Mouse (Mus musculus) kidney, embryonic 15.5 days (tissue): Measurements from ENCODE around the gene Bcl6. TPM values are rescaled to one million over a fixed set of nuclear protein-coding genes. Genes with fewer than 3 reads are reported as not detected.

Source experiments
- ATAC-seq: fragments of 200-750 bp; cut with Nextera tagmentation; replicated peaks from 2 replicates; pipeline ENCODE4 v1.8.0; 2017; ENCODE audit warnings: moderate TSS enrichment; ENCODE audit not compliant: low FRiP score
- H3K27ac ChIP-seq: fragments of 300-500 bp; sonication (generic); 2 replicates; pipeline ENCODE4 v1.5.1; 2015; ENCODE audit warnings: mild to moderate bottlenecking, inconsistent platforms
- H3K27me3 ChIP-seq: fragments of 300-500 bp; sonication (generic); 2 replicates; pipeline ENCODE4 v1.6.1; 2015; ENCODE audit warnings: inconsistent platforms
- H3K36me3 ChIP-seq: fragments of 300-500 bp; sonication (generic); 2 replicates; pipeline ENCODE4 v1.6.1; 2015; ENCODE audit warnings: inconsistent platforms
- H3K4me1 ChIP-seq: fragments of 300-500 bp; sonication (generic); 2 replicates; pipeline ENCODE4 v1.6.1; 2015; ENCODE audit warnings: inconsistent platforms
- H3K4me2 ChIP-seq: fragments of 300-500 bp; sonication (generic); 2 replicates; pipeline ENCODE4 v1.6.1; 2015; ENCODE audit warnings: moderate library complexity, mild to moderate bottlenecking, inconsistent platforms
- H3K4me3 ChIP-seq: fragments of 300-500 bp; sonication (generic); replicated peaks from 2 replicates; pipeline ENCODE4 v1.5.1; 2015; ENCODE audit warnings: mild to moderate bottlenecking, inconsistent platforms
- H3K9ac ChIP-seq: fragments of 300-500 bp; sonication (generic); 2 replicates; pipeline ENCODE4 v1.6.1; 2015; ENCODE audit warnings: mild to moderate bottlenecking, inconsistent platforms
- H3K9me3 ChIP-seq: fragments of 300-500 bp; sonication (generic); replicated peaks from 2 replicates; pipeline ENCODE4 v1.6.1; 2016; ENCODE audit warnings: inconsistent platforms
- WGBS: fragments of 180-500 bp; shearing (Covaris S2); methylation state at CpG from one replicate; pipeline ENCODE4 v1.1.7; 2015; ENCODE audit warnings: mixed read lengths; 5-methylcytosine and 5-hydroxymethylcytosine counted together
- polyA plus RNA-seq: library from polyadenylated mRNA; unstranded; fragments of >200 nt; fragmentation: Nextera tagmentation; extraction: Ambion mirVana; gene quantifications from 2 replicates; pipeline ENCODE4 v1.2.1, GENCODE M21; 2015

Bcl6 gene
- polyA plus RNA-seq, 1 experiment from 2014 or later, result 0.87 TPM

GRCm38 (mm10) chr16:24012066-24012465 lies 23.4 kb upstream of the Bcl6 start:
- 41% methylated on average over 3 of the region's 3 CpGs for WGBS
- no peak overlapping the region for H3K4me3 ChIP-seq
- H3K4me2 ChIP-seq, result no peak overlapping the region
- no peak for ATAC-seq
- H3K4me1 ChIP-seq, result peaks cover 7% of the 10 kb centered on the region; the same call in 1 of the 2 replicates
- no peaks in the 10 kb centered on the region; the same call in 1 of the 2 replicates for H3K27me3 ChIP-seq
- H3K27ac ChIP-seq, result no peak overlapping the region
- H3K9me3 ChIP-seq, result no peaks in the 10 kb centered on the region
- H3K36me3 ChIP-seq, result no peaks in the 10 kb centered on the region
- no peak overlapping the region for H3K9ac ChIP-seq

GRCm38 (mm10) chr16:24011306-24011705 lies 22.7 kb upstream of the Bcl6 start:
- H3K4me1 ChIP-seq, result peaks cover 3% of the 10 kb centered on the region; the same call in 1 of the 2 replicates
- no peaks in the 10 kb centered on the region for H3K9me3 ChIP-seq
- no peak overlapping the region for H3K9ac ChIP-seq
- H3K36me3 ChIP-seq, result no peaks in the 10 kb centered on the region
- H3K4me3 ChIP-seq, result no peak overlapping the region
- ATAC-seq, result no peak
- WGBS, result 76% methylated on average over 3 of the region's 3 CpGs
- H3K27ac ChIP-seq, result no peak overlapping the region
- no peaks in the 10 kb centered on the region; the same call in 1 of the 2 replicates for H3K27me3 ChIP-seq
- H3K4me2 ChIP-seq, result no peak overlapping the region

GRCm38 (mm10) chr16:24009891-24010290 lies 21.2 kb upstream of the Bcl6 start:
- Histone ChIP-seq H3K36me3 (no peaks in the 10 kb centered on the region), H3K9ac (no peak overlapping the region), H3K4me3 (no peak overlapping the region), H3K4me2 (no peak overlapping the region), H3K4me1 (no peaks in the 10 kb centered on the region), H3K9me3 (no peaks in the 10 kb centered on the region), H3K27me3 (no peaks in the 10 kb centered on the region), H3K27ac (no peak overlapping the region)
- no peak for ATAC-seq
- WGBS, result 77% methylated on average over 2 of the region's 2 CpGs

GRCm38 (mm10) chr16:24005928-24006327 lies 17.3 kb upstream of the Bcl6 start:
- no peak for ATAC-seq
- H3K9me3 ChIP-seq, result no peaks in the 10 kb centered on the region
- H3K27me3 ChIP-seq, result no peaks in the 10 kb centered on the region
- H3K9ac ChIP-seq, result no peak overlapping the region
- no peak overlapping the region for H3K4me2 ChIP-seq
- no peaks in the 10 kb centered on the region for H3K4me1 ChIP-seq
- WGBS, result 85% methylated on average over 8 of the region's 8 CpGs
- no peak overlapping the region for H3K4me3 ChIP-seq
- H3K36me3 ChIP-seq, result no peaks in the 10 kb centered on the region
- H3K27ac ChIP-seq, result no peak overlapping the region

GRCm38 (mm10) chr16:23997912-23998311 lies 9.3 kb upstream of the Bcl6 start:
- Histone ChIP-seq H3K9ac (no peak overlapping the region), H3K36me3 (no peaks in the 10 kb centered on the region), H3K4me3 (no peak overlapping the region), H3K27ac (no peak overlapping the region), H3K4me1 (peaks cover 15% of the 10 kb centered on the region), H3K27me3 (no peaks in the 10 kb centered on the region), H3K4me2 (no peak overlapping the region), H3K9me3 (no peaks in the 10 kb centered on the region)
- ATAC-seq, result no peak
- 78% methylated on average over 6 of the region's 6 CpGs for WGBS

- peaks cover 18% of the 10 kb centered on the region for H3K4me1 ChIP-seq
- no peaks in the 10 kb centered on the region for H3K36me3 ChIP-seq
- 76% methylated on average over 3 of the region's 3 CpGs for WGBS
- H3K4me2 ChIP-seq, result no peak overlapping the region
- no peak overlapping the region for H3K9ac ChIP-seq
- no peak for ATAC-seq
- no peaks in the 10 kb centered on the region for H3K27me3 ChIP-seq
- no peaks in the 10 kb centered on the region for H3K9me3 ChIP-seq
- H3K4me3 ChIP-seq, result no peak overlapping the region
- H3K27ac ChIP-seq, result no peak overlapping the region
These were observed 8.6 kb upstream of the Bcl6 start for GRCm38 (mm10) chr16:23997228-23997627.

- peaks cover 23% of the 10 kb centered on the region for H3K4me1 ChIP-seq
- H3K4me3 ChIP-seq, result no peak overlapping the region
- no peak overlapping the region for H3K9ac ChIP-seq
- no peak for ATAC-seq
- WGBS, result 84% methylated on average over 7 of the region's 7 CpGs
- H3K27me3 ChIP-seq, result no peaks in the 10 kb centered on the region
- no peaks in the 10 kb centered on the region for H3K9me3 ChIP-seq
- H3K36me3 ChIP-seq, result no peaks in the 10 kb centered on the region
- H3K27ac ChIP-seq, result no peak overlapping the region
- no peak overlapping the region for H3K4me2 ChIP-seq
These were observed 7.7 kb upstream of the Bcl6 start for GRCm38 (mm10) chr16:23996342-23996741.

GRCm38 (mm10) chr16:23993351-23994321 lies 5.0 kb upstream of the Bcl6 start:
- H3K4me3 ChIP-seq, result 0 out of 2 replicates have a peak overlapping the region, but pooled peaks have one; percentile 10
- ATAC-seq, result peak; percentile 59
- H3K27me3 ChIP-seq, result no peaks in the 10 kb centered on the region
- H3K9me3 ChIP-seq, result no peaks in the 10 kb centered on the region
- 30% methylated on average over 17 of the region's 17 CpGs for WGBS
- peak overlapping the region; percentile 36 for H3K4me2 ChIP-seq
- no peaks in the 10 kb centered on the region for H3K36me3 ChIP-seq
- H3K4me1 ChIP-seq, result peaks cover 39% of the 10 kb centered on the region
- no peak overlapping the region for H3K9ac ChIP-seq
- peak overlapping the region; percentile 82 for H3K27ac ChIP-seq

GRCm38 (mm10) chr16:23991846-23992580 lies 3.4 kb upstream of the Bcl6 start:
- ATAC-seq, result no peak

GRCm38 (mm10) chr16:23991170-23991569 lies 2.5 kb upstream of the Bcl6 start:
- Histone ChIP-seq H3K4me3 (no peak overlapping the region), H3K9ac (no peak overlapping the region), H3K9me3 (no peaks in the 10 kb centered on the region), H3K4me1 (peaks cover 51% of the 10 kb centered on the region), H3K27me3 (no peaks in the 10 kb centered on the region), H3K36me3 (no peaks in the 10 kb centered on the region), H3K4me2 (no peak overlapping the region), H3K27ac (no peak overlapping the region)
- WGBS, result 6% methylated on average over 4 of the region's 4 CpGs
- ATAC-seq, result no peak

More at GRCm38 (mm10) chr16:23991846-23992580, 3.4 kb upstream of the Bcl6 start:
- H3K27me3 ChIP-seq, result no peaks in the 10 kb centered on the region
- peaks cover 42% of the 10 kb centered on the region for H3K4me1 ChIP-seq
- no peak overlapping the region for H3K4me2 ChIP-seq
- H3K9ac ChIP-seq, result no peak overlapping the region
- no peaks in the 10 kb centered on the region for H3K9me3 ChIP-seq
- H3K27ac ChIP-seq, result no peak overlapping the region
- 85% methylated on average over 14 of the region's 14 CpGs for WGBS
- H3K36me3 ChIP-seq, result no peaks in the 10 kb centered on the region
- no peak overlapping the region for H3K4me3 ChIP-seq

GRCm38 (mm10) chr16:23990161-23990970 lies 1.7 kb upstream of the Bcl6 start:
- Histone ChIP-seq H3K9me3 (no peaks in the 10 kb centered on the region), H3K4me3 (peak overlapping the region; percentile 64), H3K4me1 (peaks cover 59% of the 10 kb centered on the region), H3K9ac (peak overlapping the region; percentile 88), H3K4me2 (peak overlapping the region; percentile 97), H3K27me3 (no peaks in the 10 kb centered on the region), H3K36me3 (no peaks in the 10 kb centered on the region), H3K27ac (peak overlapping the region; percentile 99; the same call in 1 of the 2 replicates)
- WGBS, result 51% methylated on average over 11 of the region's 11 CpGs
- no peak for ATAC-seq
